Mouse (Mus musculus) lung, postnatal 0 days (tissue): ENCODE measurements at regions not wholly inside any gene's neighbourhood (a gene's known extent, or its start where the extent isn't known, plus 50 kb on each side); places are given as distances from the start of the nearest gene placed in this dataset.

Experiments used
- ATAC-seq: fragments of 200-750 bp; cut with Nextera tagmentation; 2 replicates; pipeline ENCODE4 v1.8.0; 2017; ENCODE audit warnings: moderate library complexity
- DNase-seq: peaks from one replicate; pipeline ENCODE4 v3.0.0-alpha.2; 2016; ENCODE audit warnings: low spot score
- H3K27ac ChIP-seq: fragments of 300-500 bp; sonication (generic); 2 replicates; pipeline ENCODE4 v1.5.1; 2014; ENCODE audit warnings: antibody characterized with exemption, mild to moderate bottlenecking, low read length, mixed read lengths
- H3K27me3 ChIP-seq: fragments of 300-500 bp; sonication (generic); replicated peaks from 2 replicates; pipeline ENCODE4 v1.6.1; 2014; ENCODE audit warnings: low read length, mixed read lengths; ENCODE audit not compliant: insufficient read depth
- H3K36me3 ChIP-seq: fragments of 300-500 bp; sonication (generic); 2 replicates; pipeline ENCODE4 v1.6.1; 2014; ENCODE audit warnings: low read length, mixed read lengths; ENCODE audit not compliant: insufficient read depth
- H3K4me1 ChIP-seq: fragments of 300-500 bp; sonication (generic); 2 replicates; pipeline ENCODE4 v1.6.1; 2014; ENCODE audit warnings: antibody characterized with exemption, low read depth, low read length, mixed read lengths; ENCODE audit not compliant: insufficient read depth
- H3K4me2 ChIP-seq: fragments of 300-500 bp; sonication (generic); replicated peaks from 2 replicates; pipeline ENCODE4 v1.6.1; 2014; ENCODE audit warnings: low read depth, mild to moderate bottlenecking, low read length, moderate library complexity, mixed read lengths
- H3K4me3 ChIP-seq: fragments of 300-500 bp; sonication (generic); 2 replicates; pipeline ENCODE4 v1.5.1; 2014; ENCODE audit warnings: low read depth, low read length
- H3K9ac ChIP-seq: fragments of 300-500 bp; sonication (generic); replicated peaks from 2 replicates; pipeline ENCODE4 v1.6.1; 2014; ENCODE audit warnings: low read depth, mild to moderate bottlenecking
- H3K9me3 ChIP-seq: fragments of 300-500 bp; sonication (generic); 2 replicates; pipeline ENCODE4 v1.6.1; 2016; ENCODE audit warnings: low read length, mixed read lengths
- CTCF ChIP-seq: IDR thresholded peaks from 2 replicates; pipeline ENCODE4 v1.5.1; 2016; ENCODE audit warnings: antibody characterized with exemption, mild to moderate bottlenecking
- EP300 ChIP-seq: IDR thresholded peaks from 2 replicates; pipeline ENCODE4 v1.6.1; 2016; ENCODE audit warnings: antibody characterized with exemption, mild to moderate bottlenecking, control low read depth
- WGBS: fragments of 180-500 bp; shearing (Covaris S2); extraction: QIAGEN DNeasy Blood & Tissue Kit; methylation state at CpG from one replicate; pipeline ENCODE4 v1.1.7; 2014; 5-methylcytosine and 5-hydroxymethylcytosine counted together

GRCm38 (mm10) chr3:41480186-41480585 lies 75.3 kb upstream of the Jade1 start:
- TF ChIP-seq CTCF (no peak), EP300 (no peak)
- WGBS, result 70% methylated on average over 3 of the region's 3 CpGs

GRCm38 (mm10) chr3:41478971-41479370 lies 76.6 kb upstream of the Jade1 start:
- no peak overlapping the region for H3K27ac ChIP-seq
- 83% methylated on average over 2 of the region's 2 CpGs for WGBS
- H3K9me3 ChIP-seq, result no peaks in the 10 kb centered on the region
- ATAC-seq (no peak), DNase-seq (no peak)
- H3K4me2 ChIP-seq, result no peak overlapping the region
- no peaks in the 10 kb centered on the region for H3K4me1 ChIP-seq
- 0 out of 2 replicates have a peak, but pooled peaks cover 4% of the 10 kb centered on the region for H3K27me3 ChIP-seq
- no peaks in the 10 kb centered on the region for H3K36me3 ChIP-seq
- no peak overlapping the region for H3K4me3 ChIP-seq
- no peak overlapping the region for H3K9ac ChIP-seq
- TF ChIP-seq CTCF, result no peak
- TF ChIP-seq EP300, result no peak

More at GRCm38 (mm10) chr3:41480186-41480585, 75.3 kb upstream of the Jade1 start:
- H3K9ac ChIP-seq, result no peak overlapping the region
- H3K4me3 ChIP-seq, result no peak overlapping the region
- no peak overlapping the region for H3K4me2 ChIP-seq
- no peaks in the 10 kb centered on the region for H3K36me3 ChIP-seq
- H3K9me3 ChIP-seq, result no peaks in the 10 kb centered on the region
- ATAC-seq, result no peak
- H3K4me1 ChIP-seq, result no peaks in the 10 kb centered on the region
- no peak for DNase-seq
- 0 out of 2 replicates have a peak, but pooled peaks cover 4% of the 10 kb centered on the region for H3K27me3 ChIP-seq
- H3K27ac ChIP-seq, result no peak overlapping the region

GRCm38 (mm10) chr3:41476516-41476915 lies 79.0 kb upstream of the Jade1 start:
- no peak for ATAC-seq
- DNase-seq, result no peak

GRCm38 (mm10) chr3:41472586-41472985 lies 82.9 kb upstream of the Jade1 start:
- DNase-seq (no peak), ATAC-seq (no peak)
- TF ChIP-seq CTCF, result no peak
- TF ChIP-seq EP300, result no peak
- no peaks in the 10 kb centered on the region for H3K9me3 ChIP-seq
- WGBS, result 91% methylated on average over 3 of the region's 3 CpGs
- no peak overlapping the region for H3K27ac ChIP-seq
- no peaks in the 10 kb centered on the region for H3K27me3 ChIP-seq
- no peaks in the 10 kb centered on the region for H3K4me1 ChIP-seq
- no peak overlapping the region for H3K4me2 ChIP-seq
- H3K9ac ChIP-seq, result no peak overlapping the region
- no peak overlapping the region for H3K4me3 ChIP-seq
- no peaks in the 10 kb centered on the region for H3K36me3 ChIP-seq

More at GRCm38 (mm10) chr3:41476516-41476915, 79.0 kb upstream of the Jade1 start:
- H3K4me1 ChIP-seq, result no peaks in the 10 kb centered on the region
- H3K4me3 ChIP-seq, result no peak overlapping the region
- H3K36me3 ChIP-seq, result no peaks in the 10 kb centered on the region
- WGBS, result 83% methylated on average over 6 of the region's 6 CpGs
- no peak overlapping the region for H3K4me2 ChIP-seq
- TF ChIP-seq EP300, result no peak
- no peak for TF ChIP-seq CTCF
- no peaks in the 10 kb centered on the region for H3K9me3 ChIP-seq
- no peak overlapping the region for H3K9ac ChIP-seq
- H3K27me3 ChIP-seq, result 0 out of 2 replicates have a peak, but pooled peaks cover under 1% of the 10 kb centered on the region
- H3K27ac ChIP-seq, result no peak overlapping the region

- WGBS, result 52% methylated on average over 6 of the region's 6 CpGs
- Histone ChIP-seq H3K4me2 (no peak overlapping the region), H3K9me3 (no peaks in the 10 kb centered on the region), H3K4me1 (no peaks in the 10 kb centered on the region), H3K27ac (no peak overlapping the region), H3K9ac (no peak overlapping the region), H3K4me3 (no peak overlapping the region), H3K27me3 (no peaks in the 10 kb centered on the region), H3K36me3 (no peaks in the 10 kb centered on the region)
- TF ChIP-seq CTCF (no peak), EP300 (no peak)
- ATAC-seq (no peak), DNase-seq (no peak)
These were observed 86.4 kb upstream of the Jade1 start for GRCm38 (mm10) chr3:41469106-41469505.

GRCm38 (mm10) chr3:41467857-41468256 lies 87.7 kb upstream of the Jade1 start:
- H3K27ac ChIP-seq, result no peak overlapping the region
- H3K4me3 ChIP-seq, result no peak overlapping the region
- no peaks in the 10 kb centered on the region for H3K9me3 ChIP-seq
- no peak overlapping the region for H3K9ac ChIP-seq
- no peak for ATAC-seq
- no peak for DNase-seq
- no peaks in the 10 kb centered on the region for H3K4me1 ChIP-seq
- H3K27me3 ChIP-seq, result no peaks in the 10 kb centered on the region
- H3K4me2 ChIP-seq, result no peak overlapping the region
- H3K36me3 ChIP-seq, result no peaks in the 10 kb centered on the region
- WGBS, result 39% methylated on average over 1 of the region's 1 CpGs
- TF ChIP-seq CTCF (no peak), EP300 (no peak)

- Histone ChIP-seq H3K9me3 (no peaks in the 10 kb centered on the region), H3K36me3 (no peaks in the 10 kb centered on the region), H3K4me2 (no peak overlapping the region), H3K27me3 (no peaks in the 10 kb centered on the region), H3K9ac (no peak overlapping the region), H3K27ac (no peak overlapping the region), H3K4me3 (no peak overlapping the region), H3K4me1 (no peaks in the 10 kb centered on the region)
- no peak for TF ChIP-seq EP300
- TF ChIP-seq CTCF, result no peak
- 35% methylated on average over 2 of the region's 2 CpGs for WGBS
- ATAC-seq (no peak), DNase-seq (no peak)
These were observed 89.6 kb upstream of the Jade1 start for GRCm38 (mm10) chr3:41465893-41466292.
